Mouse (Mus musculus): ENCODE measurements around the gene Btbd9. TPM values are rescaled to one million over a fixed set of nuclear protein-coding genes. Genes with fewer than 3 reads are reported as not detected.

The Btbd9 gene
- total and polyA plus RNA-seq, 3 experiments = 24.7 to 33.8 TPM; not detected in 1

DNA sequence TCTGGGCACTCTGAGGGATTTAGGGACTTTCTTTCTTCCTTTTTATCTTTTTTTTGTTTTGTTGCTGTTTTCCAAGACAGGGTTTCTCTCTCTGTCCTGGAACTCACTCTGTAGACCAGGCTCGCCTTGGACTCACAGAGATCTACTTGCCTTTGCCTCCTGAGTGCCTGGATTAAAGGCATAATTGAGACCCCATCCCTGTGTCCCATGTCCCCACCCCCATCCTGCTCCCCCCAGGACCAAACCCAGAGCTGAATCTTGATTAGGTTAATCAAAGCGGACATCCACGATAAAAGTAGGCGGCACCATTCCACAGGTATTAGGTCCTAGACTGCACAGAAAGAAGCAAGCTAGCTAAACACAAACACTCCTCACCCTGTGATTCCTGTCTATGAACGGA lies 28.7 kb upstream of the Btbd9 start:
- TF ChIP-seq HCFC1 (IDR thresholded peaks at IDR 0.05; ENCODE audit: low read depth, low read length) (no peak), MAX (IDR thresholded peaks at IDR 0.05; ENCODE audit: low read length) (no peak), POLR2AphosphoS2 (IDR thresholded peaks at IDR 0.05; ENCODE audit: low read length) (no peak), MYB (IDR thresholded peaks at IDR 0.05; ENCODE audit: low read depth, low read length) (no peak), MAFK (IDR thresholded peaks at IDR 0.05; ENCODE audit: borderline replicate concordance, low read depth, low read length) (no peak), POLR2AphosphoS5 (IDR thresholded peaks at IDR 0.05; ENCODE audit: borderline replicate concordance, low read depth, low read length) (no peak), TAL1 (IDR thresholded peaks at IDR 0.05; ENCODE audit: low read length) (no peak), BHLHE40 (IDR thresholded peaks at IDR 0.05; ENCODE audit: borderline replicate concordance, low read depth, low read length) (no peak), SMC3 (IDR thresholded peaks at IDR 0.05; ENCODE audit: low read depth, low read length) (no peak), ZMIZ1 (IDR thresholded peaks at IDR 0.05; ENCODE audit: low read depth, low read length) (no peak), SIN3A (IDR thresholded peaks at IDR 0.05; ENCODE audit: low read length) (no peak), TCF12 (IDR thresholded peaks at IDR 0.05; ENCODE audit: low read depth, low read length) (no peak), ZC3H11A (IDR thresholded peaks at IDR 0.05; ENCODE audit: low read depth, low read length) (no peak), UBTF (IDR thresholded peaks at IDR 0.05; ENCODE audit: borderline replicate concordance, insufficient read depth, low read depth, low read length) (no peak), CHD1 (IDR thresholded peaks at IDR 0.05; ENCODE audit: low read depth, low read length) (no peak), RAD21 (IDR thresholded peaks at IDR 0.05; ENCODE audit: low read depth, low read length) (no peak)
- H3K4me1 ChIP-seq (ENCODE audit: control insufficient read depth in 1 of 2, insufficient read depth in 2 of 2, low read length in 2 of 2) = peaks cover 5 to 12% of the 10 kb centered on the region in 2 experiments
- peaks cover 17 to 37% of the 10 kb centered on the region in 2 experiments for H3K36me3 ChIP-seq (ENCODE audit: control insufficient read depth in 1 of 2, insufficient read depth in 2 of 2, low read length in 2 of 2)

DNA sequence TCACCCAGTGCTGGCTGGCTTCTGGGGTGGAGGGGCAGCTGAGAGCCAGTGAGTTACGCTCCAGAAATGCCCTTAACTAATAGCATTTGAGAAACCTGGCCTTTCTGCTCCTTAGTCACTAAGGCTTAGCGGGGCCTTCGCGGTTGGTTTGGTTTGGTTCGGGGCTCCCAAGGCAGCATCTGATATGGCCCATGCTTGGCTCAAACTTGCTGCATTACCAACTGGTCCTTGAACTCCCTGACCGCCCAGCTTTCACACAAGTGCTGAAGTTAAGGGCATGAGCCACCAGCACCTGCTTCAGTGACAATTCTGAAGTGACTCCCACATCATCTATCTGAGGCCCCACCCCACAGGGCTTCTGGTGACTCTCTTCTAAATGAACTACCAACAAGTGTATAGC lies 28.0 kb upstream of the Btbd9 start:
- Histone ChIP-seq H3K9ac (ENCODE audit: control insufficient read depth, low read depth, low read length, poor library complexity, severe bottlenecking) (no peak overlapping the region), H3K27ac (ENCODE audit: control insufficient read depth, low read depth, low read length) (no peak overlapping the region), H3K79me2 (ENCODE audit: control insufficient read depth, insufficient read depth, low read length, poor library complexity) (peaks cover 37% of the 10 kb centered on the region), H3K4me3 (ENCODE audit: control insufficient read depth in 1 of 2, insufficient read depth in 1 of 2, low read depth in 2 of 2, low read length in 2 of 2) (no peak overlapping the region), H3K4me1 (ENCODE audit: control insufficient read depth in 1 of 2, insufficient read depth in 2 of 2, low read length in 2 of 2) (peaks cover 5 to 12% of the 10 kb centered on the region in 2 experiments), H3K36me3 (ENCODE audit: control insufficient read depth in 1 of 2, insufficient read depth in 2 of 2, low read length in 2 of 2) (peaks cover 17 to 41% of the 10 kb centered on the region in 2 experiments), H3K9me3 (replicated peaks; ENCODE audit: insufficient read depth, low read length) (no peaks in the 10 kb centered on the region), H3K27me3 (ENCODE audit: control insufficient read depth in 1 of 2, insufficient read depth in 2 of 2, low read length in 2 of 2) (no peaks in the 10 kb centered on the region)
- TF ChIP-seq SMC3 (IDR thresholded peaks at IDR 0.05; ENCODE audit: low read depth, low read length) (no peak), MXI1 (IDR thresholded peaks at IDR 0.05; ENCODE audit: low read depth, low read length) (no peak), GABPA (IDR thresholded peaks at IDR 0.05; ENCODE audit: low read depth, low read length) (no peak), CTCF (IDR thresholded peaks at IDR 0.05 in 2 of 3, conservative IDR thresholded peaks at IDR 0.05 in 1 of 3; ENCODE audit: control insufficient read depth in 1 of 3, insufficient read depth in 1 of 3, low read depth in 2 of 3, low read length in 3 of 3, poor library complexity in 1 of 3, severe bottlenecking in 1 of 3) (no peak), KAT2A (conservative IDR thresholded peaks at IDR 0.05; ENCODE audit: low read depth, low read length) (no peak), ZC3H11A (IDR thresholded peaks at IDR 0.05; ENCODE audit: low read depth, low read length) (no peak), ZNF384 (IDR thresholded peaks at IDR 0.05; ENCODE audit: low read depth, low read length) (no peak), ELF1 (IDR thresholded peaks at IDR 0.05; ENCODE audit: low read depth, low read length) (no peak), UBTF (IDR thresholded peaks at IDR 0.05; ENCODE audit: borderline replicate concordance, insufficient read depth, low read depth, low read length) (no peak), E2F4 (IDR thresholded peaks at IDR 0.05; ENCODE audit: borderline replicate concordance, low read depth, low read length) (no peak)
- DNase-seq (ENCODE audit: low read depth, low spot score) = no peak

More for the DNA sequence above, 28.7 kb upstream of the Btbd9 start:
- Histone ChIP-seq H3K9ac (ENCODE audit: control insufficient read depth, low read depth, low read length, poor library complexity, severe bottlenecking) (no peak overlapping the region), H3K4me3 (ENCODE audit: control insufficient read depth in 1 of 2, insufficient read depth in 1 of 2, low read depth in 2 of 2, low read length in 2 of 2) (no peak overlapping the region), H3K79me2 (ENCODE audit: control insufficient read depth, insufficient read depth, low read length, poor library complexity) (peaks cover 37% of the 10 kb centered on the region), H3K27ac (ENCODE audit: control insufficient read depth, low read depth, low read length) (no peak overlapping the region), H3K9me3 (replicated peaks; ENCODE audit: insufficient read depth, low read length) (no peaks in the 10 kb centered on the region), H3K27me3 (ENCODE audit: control insufficient read depth in 1 of 2, insufficient read depth in 2 of 2, low read length in 2 of 2) (no peaks in the 10 kb centered on the region)
- DNase-seq (ENCODE audit: low read depth, low spot score) = no peak

All from MEL (cell line).